Mouse (Mus musculus) MEL (cell line): ENCODE results near the gene Slc6a9. TPM values are rescaled to one million over a fixed set of nuclear protein-coding genes. Genes with fewer than 3 reads are reported as not detected.

ENCODE experiments used
- DNase-seq: peaks from one replicate; pipeline ENCODE4 v3.0.0; 2011; ENCODE audit warnings: low read depth, low spot score
- H3K27ac ChIP-seq: 2 replicates; pipeline ENCODE4 v1.5.1; 2012; ENCODE audit warnings: low read depth, mild to moderate bottlenecking, control low read depth, low read length, moderate library complexity; ENCODE audit not compliant: control insufficient read depth
- H3K27me3 ChIP-seq, 2 experiments: fragments of 150-350 bp in 1 of 2; sonication (generic) in 1 of 2; 2 replicates each; pipeline ENCODE4 v1.6.1; 2012; ENCODE audit warnings: low read length in 2 of 2, mild to moderate bottlenecking in 2 of 2, improper control_type of control experiment in 1 of 2, moderate library complexity in 1 of 2; ENCODE audit not compliant: insufficient read depth in 2 of 2, control insufficient read depth in 1 of 2
- H3K36me3 ChIP-seq, 2 experiments: 2 replicates each; pipeline ENCODE4 v1.6.1; 2012 to 2014; ENCODE audit warnings: low read length in 2 of 2, improper control_type of control experiment in 1 of 2, inconsistent platforms in 1 of 2, mild to moderate bottlenecking in 1 of 2; ENCODE audit not compliant: insufficient read depth in 2 of 2, control insufficient read depth in 1 of 2
- H3K4me1 ChIP-seq, 2 experiments: fragments of 150-350 bp in 1 of 2; sonication (generic) in 1 of 2; 2 replicates each; pipeline ENCODE4 v1.6.1; 2012; ENCODE audit warnings: low read length in 2 of 2, improper control_type of control experiment in 1 of 2, mild to moderate bottlenecking in 1 of 2; ENCODE audit not compliant: insufficient read depth in 2 of 2, control insufficient read depth in 1 of 2
- H3K4me3 ChIP-seq, 2 experiments: fragments of 150-350 bp in 1 of 2; sonication (generic) in 1 of 2; 2 replicates each; pipeline ENCODE4 v1.5.1; 2012; ENCODE audit warnings: low read depth in 2 of 2, low read length in 2 of 2, mild to moderate bottlenecking in 2 of 2, moderate library complexity in 2 of 2, control low read depth in 1 of 2, improper control_type of control experiment in 1 of 2; ENCODE audit not compliant: control insufficient read depth in 1 of 2, insufficient read depth in 1 of 2
- H3K79me2 ChIP-seq: 2 replicates; pipeline ENCODE4 v1.6.1; 2012; ENCODE audit warnings: mild to moderate bottlenecking, low read length, moderate library complexity; ENCODE audit not compliant: control insufficient read depth, poor library complexity, insufficient read depth
- H3K9ac ChIP-seq: 2 replicates; pipeline ENCODE4 v1.6.1; 2012; ENCODE audit warnings: low read depth, mild to moderate bottlenecking, control low read depth, low read length, moderate library complexity; ENCODE audit not compliant: control insufficient read depth, poor library complexity, severe bottlenecking
- H3K9me3 ChIP-seq: fragments of 150-350 bp; sonication (generic); replicated peaks from 2 replicates; pipeline ENCODE4 v1.6.1; 2012; ENCODE audit warnings: mild to moderate bottlenecking, low read length, improper control_type of control experiment, moderate library complexity; ENCODE audit not compliant: insufficient read depth
- BHLHE40 ChIP-seq: IDR thresholded peaks from 2 replicates; pipeline ENCODE4 v1.6.1; 2012; ENCODE audit warnings: low read depth, mild to moderate bottlenecking, inconsistent platforms, low read length, improper control_type of control experiment, borderline replicate concordance
- CHD1 ChIP-seq: IDR thresholded peaks from 2 replicates; pipeline ENCODE4 v1.6.1; 2012; ENCODE audit warnings: low read depth, mild to moderate bottlenecking, inconsistent platforms, low read length, improper control_type of control experiment
- CTCF ChIP-seq, 3 experiments: IDR thresholded peaks in 2 of 3; conservative IDR thresholded peaks in 1 of 3; 2 replicates each; pipeline ENCODE4 v1.5.1; 2011 to 2012; ENCODE audit warnings: low read length in 3 of 3, low read depth in 2 of 3, mild to moderate bottlenecking in 2 of 3, improper control_type of control experiment in 1 of 3, inconsistent platforms in 1 of 3, mixed read lengths in 1 of 3, moderate library complexity in 1 of 3; ENCODE audit not compliant: control insufficient read depth in 1 of 3, insufficient read depth in 1 of 3, poor library complexity in 1 of 3, severe bottlenecking in 1 of 3
- E2F4 ChIP-seq: IDR thresholded peaks from 2 replicates; pipeline ENCODE4 v1.6.1; 2011; ENCODE audit warnings: low read depth, low read length, improper control_type of control experiment, borderline replicate concordance
- ELF1 ChIP-seq: IDR thresholded peaks from 2 replicates; pipeline ENCODE4 v1.6.1; 2014; ENCODE audit warnings: low read depth, mild to moderate bottlenecking, inconsistent platforms, low read length, improper control_type of control experiment, moderate library complexity
- EP300 ChIP-seq, 2 experiments: IDR thresholded peaks; 2 replicates each; pipeline ENCODE4 v1.6.1; 2011; ENCODE audit warnings: improper control_type of control experiment in 2 of 2, low read length in 2 of 2, low read depth in 1 of 2, mild to moderate bottlenecking in 1 of 2
- ETS1 ChIP-seq: IDR thresholded peaks from 2 replicates; pipeline ENCODE4 v1.6.1; 2012; ENCODE audit warnings: low read depth, mild to moderate bottlenecking, inconsistent platforms, low read length, improper control_type of control experiment, moderate library complexity
- GATA1 ChIP-seq: IDR thresholded peaks from 2 replicates; pipeline ENCODE4 v1.6.1; 2011; ENCODE audit warnings: low read depth, low read length, improper control_type of control experiment
- HCFC1 ChIP-seq: IDR thresholded peaks from 2 replicates; pipeline ENCODE4 v1.6.1; 2012; ENCODE audit warnings: low read depth, mild to moderate bottlenecking, inconsistent platforms, low read length, improper control_type of control experiment, moderate library complexity
- KAT2A ChIP-seq: conservative IDR thresholded peaks from 2 replicates; pipeline ENCODE4 v1.6.1; 2012; ENCODE audit warnings: low read depth, low read length, improper control_type of control experiment, inconsistent platforms
- MAX ChIP-seq: IDR thresholded peaks from 2 replicates; pipeline ENCODE4 v1.6.1; 2011; ENCODE audit warnings: low read length, improper control_type of control experiment
- MAZ ChIP-seq: IDR thresholded peaks from 2 replicates; pipeline ENCODE4 v1.6.1; 2012; ENCODE audit warnings: low read depth, mild to moderate bottlenecking, inconsistent platforms, low read length, improper control_type of control experiment
- MEF2A ChIP-seq: IDR thresholded peaks from 2 replicates; pipeline ENCODE4 v1.6.1; 2014; ENCODE audit warnings: low read depth, mild to moderate bottlenecking, inconsistent platforms, low read length, improper control_type of control experiment; ENCODE audit not compliant: poor library complexity, insufficient replicate concordance, severe bottlenecking; ENCODE audit errors: extremely low read depth
- MXI1 ChIP-seq: IDR thresholded peaks from 2 replicates; pipeline ENCODE4 v1.6.1; 2011; ENCODE audit warnings: mild to moderate bottlenecking, low read depth, low read length, improper control_type of control experiment
- MYB ChIP-seq: IDR thresholded peaks from 2 replicates; pipeline ENCODE4 v1.6.1; 2011; ENCODE audit warnings: mild to moderate bottlenecking, low read depth, low read length, improper control_type of control experiment
- MYC ChIP-seq: IDR thresholded peaks from 2 replicates; pipeline ENCODE4 v1.6.1; 2011; ENCODE audit warnings: low read depth, mild to moderate bottlenecking, low read length, improper control_type of control experiment, moderate library complexity
- NELFE ChIP-seq: IDR thresholded peaks from 2 replicates; pipeline ENCODE4 v1.6.1; 2011; ENCODE audit warnings: low read depth, low read length, improper control_type of control experiment
- NRF1 ChIP-seq: IDR thresholded peaks from 2 replicates; pipeline ENCODE4 v1.6.1; 2014; ENCODE audit warnings: low read depth, mild to moderate bottlenecking, inconsistent platforms, low read length, improper control_type of control experiment, moderate library complexity; ENCODE audit not compliant: poor library complexity, insufficient read depth, severe bottlenecking
- POLR2A ChIP-seq, 2 experiments: IDR thresholded peaks; 2 replicates each; pipeline ENCODE4 v1.6.1; 2011 to 2012; ENCODE audit warnings: low read length in 2 of 2, mild to moderate bottlenecking in 2 of 2, control low read depth in 1 of 2, improper control_type of control experiment in 1 of 2, low read depth in 1 of 2, moderate library complexity in 1 of 2; ENCODE audit not compliant: control insufficient read depth in 1 of 2, insufficient read depth in 1 of 2, poor library complexity in 1 of 2
- POLR2AphosphoS2 ChIP-seq: IDR thresholded peaks from 2 replicates; pipeline ENCODE4 v1.6.1; 2011; ENCODE audit warnings: low read length, improper control_type of control experiment
- POLR2AphosphoS5 ChIP-seq: IDR thresholded peaks from 2 replicates; pipeline ENCODE4 v1.6.1; 2012; ENCODE audit warnings: low read depth, borderline replicate concordance, mild to moderate bottlenecking, inconsistent platforms, low read length, moderate library complexity, mixed read lengths
- RAD21 ChIP-seq: IDR thresholded peaks from 2 replicates; pipeline ENCODE4 v1.6.1; 2011; ENCODE audit warnings: mild to moderate bottlenecking, low read depth, low read length, improper control_type of control experiment
- SIN3A ChIP-seq: IDR thresholded peaks from 2 replicates; pipeline ENCODE4 v1.6.1; 2012; ENCODE audit warnings: low read length, improper control_type of control experiment, inconsistent platforms
- SMC3 ChIP-seq: IDR thresholded peaks from 2 replicates; pipeline ENCODE4 v1.6.1; 2011; ENCODE audit warnings: low read depth, low read length, improper control_type of control experiment
- TAL1 ChIP-seq: IDR thresholded peaks from 2 replicates; pipeline ENCODE4 v1.6.1; 2012; ENCODE audit warnings: mild to moderate bottlenecking, inconsistent platforms, low read length, moderate library complexity, mixed read lengths
- TBP ChIP-seq: IDR thresholded peaks from 2 replicates; pipeline ENCODE4 v1.8.0; 2011; ENCODE audit warnings: low read depth, low read length, improper control_type of control experiment
- TCF12 ChIP-seq: IDR thresholded peaks from 2 replicates; pipeline ENCODE4 v1.6.1; 2014; ENCODE audit warnings: low read depth, mild to moderate bottlenecking, inconsistent platforms, low read length, improper control_type of control experiment, moderate library complexity
- UBTF ChIP-seq: IDR thresholded peaks from 2 replicates; pipeline ENCODE4 v1.6.1; 2012; ENCODE audit warnings: low read depth, mild to moderate bottlenecking, inconsistent platforms, low read length, improper control_type of control experiment, moderate library complexity, borderline replicate concordance; ENCODE audit not compliant: insufficient read depth
- USF1 ChIP-seq: IDR thresholded peaks from 2 replicates; pipeline ENCODE4 v1.6.1; 2014; ENCODE audit warnings: low read depth, mild to moderate bottlenecking, inconsistent platforms, low read length, improper control_type of control experiment, moderate library complexity
- ZC3H11A ChIP-seq: IDR thresholded peaks from 2 replicates; pipeline ENCODE4 v1.6.1; 2012; ENCODE audit warnings: low read depth, mild to moderate bottlenecking, inconsistent platforms, low read length, improper control_type of control experiment
- ZKSCAN1 ChIP-seq: IDR thresholded peaks from 2 replicates; pipeline ENCODE4 v1.6.1; 2012; ENCODE audit warnings: low read depth, mild to moderate bottlenecking, inconsistent platforms, low read length, improper control_type of control experiment, moderate library complexity
- ZMIZ1 ChIP-seq: IDR thresholded peaks from 2 replicates; pipeline ENCODE4 v1.6.1; 2012; ENCODE audit warnings: low read depth, mild to moderate bottlenecking, inconsistent platforms, low read length, improper control_type of control experiment, moderate library complexity
- polyA plus RNA-seq, 2 experiments: library from polyadenylated mRNA; stranded (reverse) in 1 of 2; unstranded in 1 of 2; fragments of >175 nt in 1 of 2; fragments of >200 nt in 1 of 2; gene quantifications; 2 replicates each; pipeline versions ENCODE4 v1.2.1 to v1.2.4; 2012; ENCODE audit warnings: low replicate concordance in 2 of 2, low read depth in 1 of 2; ENCODE audit not compliant: insufficient read length in 2 of 2, insufficient read depth in 1 of 2, missing spikeins in 1 of 2
- total RNA-seq: library from RNA; depleted of rRNA; stranded (reverse); fragments of 300-350 nt; gene quantifications from 2 replicates; pipeline ENCODE4 v1.2.3, GENCODE M21; 2012

Gene Slc6a9
- total and polyA plus RNA-seq, 3 experiments, result 3.2 to 21.2 TPM; not detected in 1

- no peaks in the 10 kb centered on the region for H3K9me3 ChIP-seq
- DNase-seq, result peak; percentile 97
- peaks cover 0 to 34% of the 10 kb centered on the region in 2 experiments; a peak in 2 of 4 replicates for H3K36me3 ChIP-seq
- peak within 1 kb of the TSS; percentile 90 to 96 for H3K4me3 ChIP-seq
- peaks cover 39% of the 10 kb centered on the region for H3K79me2 ChIP-seq
- no peaks in the 10 kb centered on the region for H3K27me3 ChIP-seq
- TF ChIP-seq CHD1 (no peak; the same call in 1 of the 2 replicates), ELF1 (peak; percentile 83), E2F4 (no peak), TAL1 (no peak), GATA1 (no peak), NELFE (peak; percentile 69), TBP (peak; percentile 48), EP300 (IDR thresholded peaks at IDR 0.05; ENCODE audit: low read depth in 1 of 2, low read length in 2 of 2) (no peak; a peak in 1 of 4 replicates), MAX (peak; percentile 99), POLR2AphosphoS2 (peak; percentile 86), MXI1 (peak; percentile 99), SIN3A (peak; percentile 97; the same call in 1 of the 2 replicates), ETS1 (0 out of 2 replicates have a peak, but pooled peaks have one; percentile 31), USF1 (peak; percentile 85), MYB (no peak), POLR2AphosphoS5 (no peak), MAZ (peak; percentile 81), MYC (peak; percentile 99), ZMIZ1 (peak; percentile 76), HCFC1 (peak; percentile 99), ZC3H11A (no peak), SMC3 (peak; percentile 5; the same call in 1 of the 2 replicates), UBTF (no peak), POLR2A (IDR thresholded peaks at IDR 0.05; ENCODE audit: control insufficient read depth in 1 of 2, insufficient read depth in 1 of 2, low read depth in 1 of 2, low read length in 2 of 2, poor library complexity in 1 of 2) (peak; percentile 26 to 79; a peak in 3 of 4 replicates), NRF1 (no peak), RAD21 (no peak), KAT2A (peak; percentile 91), ZKSCAN1 (no peak), BHLHE40 (no peak; the same call in 1 of the 2 replicates), TCF12 (peak; percentile 33), MEF2A (no peak), CTCF (IDR thresholded peaks at IDR 0.05 in 2 of 3, conservative IDR thresholded peaks at IDR 0.05 in 1 of 3; ENCODE audit: control insufficient read depth in 1 of 3, insufficient read depth in 1 of 3, low read depth in 2 of 3, low read length in 3 of 3, poor library complexity in 1 of 3, severe bottlenecking in 1 of 3) (peak in 1 of 3 experiments; percentile 8; a peak in 1 of 6 replicates)
- TF ChIP-seq, all 39 proteins: peak for 18
- peaks cover 13 to 33% of the 10 kb centered on the region in 2 experiments for H3K4me1 ChIP-seq
- peak within 1 kb of the TSS; percentile 75 for H3K9ac ChIP-seq
- peak within 1 kb of the TSS; percentile 80 for H3K27ac ChIP-seq
Measured at GRCm38 (mm10) chr4:117914591-117915442, 80.5 kb downstream of the Slc6a9 start, which contains the start of gene Ipo13. Ipo13 (minus strand) TSS chr4:117914999.
